Mouse (Mus musculus): Measurements from ENCODE around the gene Nkrf.
"Not testable (repeated sequence)": the region's sequence is repeated elsewhere in the genome, so short reads cannot be mapped to it uniquely, and the experiment has no call there.

The Nkrf gene

GRCm38 (mm10) chrX:36902321-36903114 is at the start of gene Nkrf:
Gene Nkrf, minus strand, starts transcription at chrX:36902899.
- DNase-seq = no peak

- DNase-seq = no peak
These were observed 38.4 kb upstream of the Nkrf start for GRCm38 (mm10) chrX:36941106-36941505.

GRCm38 (mm10) chrX:36939806-36940413 is 37.2 kb upstream of the Nkrf start:
- DNase-seq = peak; percentile 10 to 23

- DNase-seq = no peak
These were observed 32.7 kb upstream of the Nkrf start for GRCm38 (mm10) chrX:36935326-36935966.

- DNase-seq = peak in 1 of 2 experiments; percentile 8
These were observed 27.9 kb upstream of the Nkrf start for GRCm38 (mm10) chrX:36930574-36930973.

GRCm38 (mm10) chrX:36929694-36930093 is 27.0 kb upstream of the Nkrf start:
- DNase-seq = no peak

GRCm38 (mm10) chrX:36928791-36929190 is 26.1 kb upstream of the Nkrf start:
- no peak for DNase-seq

GRCm38 (mm10) chrX:36921346-36921745 is 18.6 kb upstream of the Nkrf start:
- no peak for DNase-seq

GRCm38 (mm10) chrX:36917749-36918148 is 15.1 kb upstream of the Nkrf start:
- no peak for DNase-seq

- peak in 1 of 2 experiments; percentile 35 for DNase-seq
These were observed 8.6 kb upstream of the Nkrf start for GRCm38 (mm10) chrX:36911343-36911742.

GRCm38 (mm10) chrX:36906539-36906938 is 3.8 kb upstream of the Nkrf start:
- no peak for DNase-seq

GRCm38 (mm10) chrX:36903115-36903768 is 543 bp upstream of the Nkrf start:
- DNase-seq = peak; percentile 92 to 93

GRCm38 (mm10) chrX:36901655-36902054 is 1.0 kb downstream of the Nkrf start:
- DNase-seq = no peak

- not testable (repeated sequence) for DNase-seq
These were observed 3.8 kb downstream of the Nkrf start for GRCm38 (mm10) chrX:36898931-36899330.

- no peak for DNase-seq
These were observed 18.0 kb downstream of the Nkrf start for GRCm38 (mm10) chrX:36884719-36885118.

GRCm38 (mm10) chrX:36874704-36875128 is 28.0 kb downstream of the Nkrf start:
- DNase-seq = no peak

GRCm38 (mm10) chrX:36874178-36874696 is 28.5 kb downstream of the Nkrf start:
- DNase-seq = peak; percentile 88 to 93

- no peak for DNase-seq
These were observed 28.9 kb downstream of the Nkrf start, which contains the start of the genes Ube2a and C330007P06Rik for GRCm38 (mm10) chrX:36873765-36874164. Gene Ube2a, plus strand, starts transcription at chrX:36873900. Gene C330007P06Rik, minus strand, starts transcription at chrX:36874111.

GRCm38 (mm10) chrX:36870372-36870771 is 32.3 kb downstream of the Nkrf start:
- DNase-seq = no peak

GRCm38 (mm10) chrX:36864609-36865328 is 37.9 kb downstream of the Nkrf start:
- DNase-seq = no peak

- peak; percentile 78 to 81 for DNase-seq
These were observed 38.7 kb downstream of the Nkrf start for GRCm38 (mm10) chrX:36863766-36864608.

All from kidney, adult 8-10 months (tissue).